Mouse (Mus musculus) ES-E14 (cell line): ENCODE results near the gene Hcn2. TPM values are rescaled to one million over a fixed set of nuclear protein-coding genes. Genes with fewer than 3 reads are reported as not detected.

Experiments
- DNase-seq: peaks from one replicate; pipeline ENCODE4 v3.0.0-alpha.2; 2013; ENCODE audit warnings: low read depth, low spot score
- H3K27ac ChIP-seq: 2 replicates; pipeline ENCODE4 v1.5.1; 2012; ENCODE audit warnings: low read depth, mild to moderate bottlenecking, low read length, moderate library complexity, mixed read lengths; ENCODE audit not compliant: poor library complexity, insufficient read depth, severe bottlenecking
- H3K36me3 ChIP-seq: 2 replicates; pipeline ENCODE4 v1.6.1; 2012; ENCODE audit warnings: mild to moderate bottlenecking, low read length, moderate library complexity, mixed read lengths; ENCODE audit not compliant: control insufficient read depth, poor library complexity, insufficient read depth, severe bottlenecking
- H3K4me1 ChIP-seq, 2 experiments: fragments of 150-350 bp in 1 of 2; sonication (generic) in 1 of 2; 2 replicates each; pipeline ENCODE4 v1.6.1; 2012; ENCODE audit warnings: low read length in 2 of 2, mild to moderate bottlenecking in 1 of 2, mixed read lengths in 1 of 2; ENCODE audit not compliant: control insufficient read depth in 2 of 2, insufficient read depth in 2 of 2, poor library complexity in 1 of 2
- H3K4me3 ChIP-seq, 2 experiments: fragments of 150-350 bp in 1 of 2; sonication (generic) in 1 of 2; 2 replicates each; pipeline ENCODE4 v1.5.1; 2012; ENCODE audit warnings: low read length in 2 of 2, low read depth in 1 of 2, mild to moderate bottlenecking in 1 of 2, mixed read lengths in 1 of 2; ENCODE audit not compliant: insufficient read depth in 1 of 2, poor library complexity in 1 of 2, severe bottlenecking in 1 of 2
- H3K9ac ChIP-seq: 2 replicates; pipeline ENCODE4 v1.6.1; 2012; ENCODE audit warnings: low read depth, mild to moderate bottlenecking, low read length, mixed read lengths; ENCODE audit not compliant: poor library complexity, insufficient read depth, severe bottlenecking
- H3K9me3 ChIP-seq: fragments of 150-350 bp; sonication (generic); 2 replicates; pipeline ENCODE4 v1.6.1; 2012; ENCODE audit warnings: low read depth, mild to moderate bottlenecking, low read length; ENCODE audit not compliant: control insufficient read depth, insufficient read depth
- CHD2 ChIP-seq: IDR thresholded peaks from 2 replicates; pipeline ENCODE4 v1.6.1; 2014; ENCODE audit warnings: mild to moderate bottlenecking, low read depth, low read length, inconsistent platforms
- HCFC1 ChIP-seq: IDR thresholded peaks from 2 replicates; pipeline ENCODE4 v1.6.1; 2012; ENCODE audit warnings: low read length, inconsistent platforms, borderline replicate concordance; ENCODE audit not compliant: insufficient read depth
- MAFK ChIP-seq: IDR thresholded peaks from 2 replicates; pipeline ENCODE4 v1.6.1; 2014; ENCODE audit warnings: mild to moderate bottlenecking, low read depth, low read length, inconsistent platforms; ENCODE audit not compliant: insufficient read depth
- ZC3H11A ChIP-seq: IDR thresholded peaks from 2 replicates; pipeline ENCODE4 v1.6.1; 2012; ENCODE audit warnings: low read depth, mild to moderate bottlenecking, inconsistent platforms, low read length, borderline replicate concordance
- ZNF384 ChIP-seq: IDR thresholded peaks from 2 replicates; pipeline ENCODE4 v1.6.1; 2012; ENCODE audit warnings: low read depth, low read length, inconsistent platforms
- in situ Hi-C, 2 experiments: fragments of 600-800 bp; cut with MboI; formaldehyde crosslinking; loops; one replicate each; pipeline ENCODE4 v1.15.1; 2025; ENCODE audit warnings: low sequenced_read_pairs in 2 of 2, inconsistent platforms in 1 of 2; ENCODE audit not compliant: unreplicated experiment in 2 of 2
- total RNA-seq: library from RNA; depleted of rRNA; stranded (reverse); fragments of 300-350 nt; gene quantifications from 2 replicates; pipeline ENCODE4 v1.2.3, GENCODE M21; 2012

The Hcn2 gene
- total RNA-seq, 1 experiment = 5.0 TPM

DNA sequence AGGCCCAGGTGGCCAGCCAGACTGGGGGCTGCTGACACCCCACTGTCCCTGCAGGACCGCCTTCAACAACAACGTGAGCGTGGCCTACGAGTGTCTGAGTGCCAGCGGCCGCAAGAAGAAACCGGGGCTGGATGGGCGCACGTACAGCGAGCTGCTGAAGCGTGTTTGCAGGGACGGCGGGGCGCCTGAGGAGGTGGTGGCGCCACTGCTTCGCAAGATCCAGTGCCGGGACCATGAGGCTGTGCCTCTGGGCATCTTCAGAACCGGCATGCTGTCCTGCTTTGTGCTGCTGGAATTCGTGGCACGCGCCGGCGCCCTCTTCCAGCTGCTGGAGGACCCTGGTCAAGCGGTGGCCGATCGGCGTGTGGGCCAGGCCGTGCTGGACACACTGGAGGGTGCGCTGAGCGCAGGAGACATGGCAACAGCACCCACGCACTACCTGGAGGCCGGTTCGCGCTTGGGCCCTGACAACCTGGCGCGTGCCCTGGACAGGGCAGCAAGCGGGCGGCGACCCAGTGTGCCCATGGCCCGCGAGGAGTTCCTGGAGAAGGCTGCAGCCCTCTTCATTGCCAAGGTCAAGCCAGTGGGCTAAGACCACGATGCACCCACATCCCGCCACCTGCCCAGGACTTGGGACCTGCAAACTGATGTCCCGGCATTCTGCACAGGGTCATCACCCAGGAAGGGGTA is 40.9 kb upstream of the Hcn2 start:
- Histone ChIP-seq H3K4me1 (peaks cover 8 to 30% of the 10 kb centered on the region in 2 experiments; a peak in 3 of 4 replicates), H3K36me3 (no peaks in the 10 kb centered on the region), H3K9me3 (no peaks in the 10 kb centered on the region), H3K4me3 (peak overlapping the region; percentile 50 to 56; a peak in 3 of 4 replicates), H3K27ac (no peak overlapping the region), H3K9ac (peak overlapping the region; percentile 40)
- in situ Hi-C loops = no loop called here
- no peak for DNase-seq
- TF ChIP-seq ZC3H11A (no peak), MAFK (no peak), ZNF384 (no peak), CHD2 (no peak), HCFC1 (no peak)

GRCm38 (mm10) chr10:79680606-79681495 is 35.6 kb upstream of the Hcn2 start:
- in situ Hi-C loops = no loop called here
- peak overlapping the region; percentile 55 for H3K27ac ChIP-seq
- no peaks in the 10 kb centered on the region for H3K9me3 ChIP-seq
- peaks cover 9 to 36% of the 10 kb centered on the region in 2 experiments for H3K4me1 ChIP-seq
- TF ChIP-seq ZNF384 (no peak), MAFK (no peak), ZC3H11A (no peak), HCFC1 (no peak), CHD2 (no peak)
- no peak for DNase-seq
- peak overlapping the region; percentile 65 for H3K9ac ChIP-seq
- H3K36me3 ChIP-seq = peaks cover 23% of the 10 kb centered on the region
- H3K4me3 ChIP-seq = peak overlapping the region; percentile 53 to 79

DNA sequence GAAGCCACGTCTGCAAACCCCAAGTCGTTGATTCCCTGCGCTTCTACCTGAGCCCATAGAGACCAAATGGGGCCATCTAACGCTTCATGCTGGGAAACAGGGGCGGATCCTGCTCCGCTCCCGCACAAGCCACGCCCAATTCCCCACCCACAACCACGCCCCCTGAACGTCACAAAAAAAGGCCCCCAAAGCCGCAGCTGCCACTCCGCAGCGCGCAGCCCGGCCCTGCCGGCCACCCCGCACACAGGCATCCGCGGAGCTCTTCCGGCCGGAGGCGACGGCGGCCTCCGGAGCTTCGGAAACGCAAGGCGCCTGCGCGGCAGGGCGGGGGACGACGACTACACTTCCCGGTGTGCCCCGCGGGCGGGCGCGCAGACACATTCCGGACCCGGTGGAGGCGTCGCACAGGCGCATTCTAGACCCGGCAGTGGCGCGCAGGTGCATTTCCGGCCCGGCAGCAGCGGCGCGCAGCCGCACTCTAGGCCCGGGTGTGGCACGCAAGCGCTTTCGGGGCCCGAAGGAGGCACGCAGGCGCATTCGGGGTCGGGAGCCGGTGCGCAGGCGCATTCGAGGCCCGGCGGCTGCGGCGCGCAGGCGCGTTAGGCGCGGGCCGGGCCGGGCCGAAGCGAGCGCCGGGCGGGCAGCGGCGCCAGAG is 34.7 kb upstream of the Hcn2 start, which contains the start of gene Cdc34:
Cdc34 (plus strand) TSS at position 605 of the 655 bp plus-strand sequence.
- H3K27ac ChIP-seq = peak within 1 kb of the TSS; percentile 90
- in situ Hi-C loops = no loop called here
- TF ChIP-seq ZNF384 (no peak), MAFK (no peak), ZC3H11A (no peak), CHD2 (no peak), HCFC1 (peak; percentile 91)

DNA sequence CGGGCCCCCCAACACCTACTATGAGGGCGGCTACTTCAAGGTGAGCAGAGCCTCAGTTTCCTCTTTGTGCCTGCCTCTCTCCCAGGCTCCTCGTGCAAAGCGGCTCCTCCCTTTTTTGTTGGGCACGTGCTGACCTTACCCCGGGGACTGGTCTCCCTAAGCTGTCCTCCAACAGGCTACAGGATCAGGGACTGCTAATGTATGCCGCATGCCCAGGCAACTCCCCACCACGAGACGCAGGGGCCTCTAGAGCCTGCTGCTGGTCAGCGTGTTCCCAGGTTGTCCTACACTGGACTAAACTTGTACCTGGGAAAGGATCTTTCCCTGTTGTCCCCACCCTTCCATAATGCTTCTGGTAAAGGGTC is 33.9 kb upstream of the Hcn2 start:
- TF ChIP-seq MAFK (no peak), ZNF384 (no peak), HCFC1 (0 out of 2 replicates have a peak, but pooled peaks have one; percentile 11), ZC3H11A (no peak), CHD2 (no peak)
- no peaks in the 10 kb centered on the region for H3K9me3 ChIP-seq
- DNase-seq = no peak
- peaks cover 39% of the 10 kb centered on the region for H3K36me3 ChIP-seq
- peak overlapping the region; percentile 94 to 100 for H3K4me3 ChIP-seq
- peak overlapping the region; percentile 91 for H3K9ac ChIP-seq
- peaks cover 5 to 29% of the 10 kb centered on the region in 2 experiments for H3K4me1 ChIP-seq
- in situ Hi-C loops = no loop called here
- H3K27ac ChIP-seq = peak overlapping the region; percentile 90

More for the DNA sequence above, 34.7 kb upstream of the Hcn2 start, which contains the start of gene Cdc34:
- H3K9me3 ChIP-seq = no peaks in the 10 kb centered on the region
- peaks cover 4 to 28% of the 10 kb centered on the region in 2 experiments for H3K4me1 ChIP-seq
- peak; percentile 93 for DNase-seq
- peaks cover 31% of the 10 kb centered on the region for H3K36me3 ChIP-seq
- H3K4me3 ChIP-seq = peak within 1 kb of the TSS; percentile 94 to 100
- H3K9ac ChIP-seq = peak within 1 kb of the TSS; percentile 91
